Mouse (Mus musculus): ENCODE measurements around the gene Faap20.

DNA sequence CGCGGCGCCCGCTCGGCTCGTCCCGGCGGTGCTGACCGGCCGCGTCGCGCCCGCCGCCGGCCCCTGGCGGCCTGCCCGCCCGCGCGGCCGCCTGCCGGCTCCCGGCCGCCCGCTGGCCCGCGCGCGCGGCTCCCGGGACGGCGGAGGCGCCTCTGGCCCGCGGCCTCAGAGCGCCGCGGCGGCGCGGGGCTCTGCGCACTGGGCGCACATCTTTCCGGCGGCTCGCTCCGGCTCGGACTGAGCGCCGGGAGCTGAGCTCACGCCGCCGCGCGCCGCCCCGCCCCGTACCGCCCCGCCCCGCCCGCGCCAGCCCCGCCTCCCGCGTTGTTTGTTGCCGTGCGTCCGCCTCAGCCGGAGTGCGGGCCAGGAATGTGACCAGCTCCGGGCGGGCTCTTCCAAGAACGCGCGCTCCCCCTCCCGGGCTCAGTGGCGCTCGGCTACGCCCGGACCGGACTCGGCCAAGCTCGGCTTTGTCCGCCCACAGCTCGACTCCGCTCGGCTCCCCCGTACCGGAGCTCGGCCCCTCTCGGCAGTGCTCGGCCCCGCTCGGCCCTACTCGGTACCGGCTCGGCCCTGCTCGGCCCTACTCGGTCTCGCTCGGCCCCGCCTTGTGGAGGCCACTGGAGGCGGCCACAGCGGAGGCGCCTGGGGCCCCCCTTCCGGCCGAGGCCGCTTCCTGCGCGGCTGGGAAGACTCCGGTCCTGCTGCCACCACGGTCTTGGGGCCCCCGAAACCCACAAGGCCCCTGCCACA is 26.6 kb upstream of the Faap20 start:
- TF ChIP-seq CTCF (IDR thresholded peaks at IDR 0.05; ENCODE audit: borderline replicate concordance, insufficient read depth, low read length) (0 out of 2 replicates have a peak, but pooled peaks have one; percentile 18), POLR2A (IDR thresholded peaks at IDR 0.05; ENCODE audit: low read depth, low read length) (peak; percentile 80)
